ENCODE assay signal across 8 mouse cellular contexts in the genomic region with DNA sequence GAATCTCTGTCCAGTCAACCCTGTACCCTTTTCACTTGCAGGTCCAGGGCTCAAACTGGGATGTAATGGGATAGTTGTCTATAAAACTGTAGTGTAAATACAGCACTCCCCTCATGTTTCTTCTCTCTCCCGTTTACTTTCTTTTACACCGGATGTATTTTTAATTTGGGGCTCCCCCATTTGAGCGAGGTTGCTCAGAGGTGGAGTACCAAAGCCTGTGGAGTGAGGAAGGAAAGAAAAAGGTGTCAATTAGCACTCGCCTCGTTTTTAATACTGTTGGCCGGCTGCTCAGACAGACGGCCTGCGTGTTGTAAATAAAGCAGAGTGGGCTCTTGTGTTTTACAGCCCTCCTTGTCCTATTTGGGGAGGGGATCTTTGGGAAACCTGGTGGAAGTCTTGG. TPM values are rescaled to one million over a fixed set of nuclear protein-coding genes. Genes with fewer than 3 reads are reported as not detected.
DNase-seq lines count a peak whose midpoint lies in the region; ATAC-seq and TF ChIP-seq lines count a peak whose summit lies in the region.

No protein-coding gene starts in this region.

- peak overlapping the region; percentile 55 for H3K27ac ChIP-seq in heart, adult 2 months
- peak overlapping the region; percentile 7; the same call in 1 of the 2 replicates for H3K27ac ChIP-seq in thymus, adult 2 months (ENCODE audit: control insufficient read depth, insufficient read depth, low read length)
- peak overlapping the region; percentile 70 for H3K27ac ChIP-seq in liver, embryonic 13.5 days

- no peak for TF ChIP-seq CTCF in heart, adult 2 months (IDR thresholded peaks at IDR 0.05)
- no peak for TF ChIP-seq CTCF in thymus, adult 2 months (IDR thresholded peaks at IDR 0.05; ENCODE audit: borderline replicate concordance, control insufficient read depth, extremely low read depth, insufficient read depth, low read length, poor library complexity)

- no peak for ATAC-seq in liver, embryonic 13.5 days (ENCODE audit: low read depth)

- intact Hi-C loops in heart, adult 2 months (cut with DNase I) = loop anchor here (2.0 to 10.0 kb wide), 3 partner anchors 15 to 585 kb away; partner anchors contain the start of genes Acadvl, Kdm6b and Ybx2

- H3K9ac ChIP-seq in heart, adult 2 months (ENCODE audit: low read depth, low read length) = no peak overlapping the region
- H3K9ac ChIP-seq in liver, embryonic 13.5 days = no peak overlapping the region

- 82% methylated on average over 8 of the region's 8 CpGs for WGBS in heart, adult 2 months
- 89% methylated on average over 8 of the region's 8 CpGs for WGBS in thymus, adult 2 months
- WGBS in liver, embryonic 13.5 days (ENCODE audit: insufficient replicate concordance) = 84% methylated on average over 8 of the region's 8 CpGs

- H3K4me3 ChIP-seq in heart, adult 2 months = no peak overlapping the region
- H3K4me3 ChIP-seq in thymus, adult 2 months (ENCODE audit: control insufficient read depth, insufficient read depth, low read length) = no peak overlapping the region
- H3K4me3 ChIP-seq in liver, embryonic 13.5 days (replicated peaks) = peak overlapping the region; percentile 74

- no peaks in the 10 kb centered on the region for H3K9me3 ChIP-seq in liver, embryonic 13.5 days (replicated peaks)

- no peak for DNase-seq in heart, adult 2 months
- no peak for DNase-seq in heart, adult 18-20 months
- no peak for DNase-seq in thymus, adult 2 months
- DNase-seq in thymus, postnatal 36 days = no peak
- DNase-seq in liver, embryonic 13.5 days = no peak
- no peak for DNase-seq in urinary bladder, postnatal 25 days (ENCODE audit: low spot score)
- no peak for DNase-seq in ovary, postnatal 10 days (ENCODE audit: low spot score)
- no peak for DNase-seq in embryo, embryonic 9.5 days (ENCODE audit: extremely low spot score)

- no peak for TF ChIP-seq POLR2A in heart, adult 2 months (IDR thresholded peaks at IDR 0.05; ENCODE audit: insufficient read depth, low read depth, low read length)
- TF ChIP-seq POLR2A in thymus, adult 2 months (IDR thresholded peaks at IDR 0.05; ENCODE audit: control insufficient read depth, extremely low read depth, insufficient read depth, low read length, poor library complexity) = no peak

- peak overlapping the region; percentile 99 for H3K4me2 ChIP-seq in liver, embryonic 13.5 days

- peaks cover 1% of the 10 kb centered on the region for H3K4me1 ChIP-seq in heart, adult 2 months (ENCODE audit: control insufficient read depth, insufficient read depth, low read length)
- peaks cover 13% of the 10 kb centered on the region for H3K4me1 ChIP-seq in thymus, adult 2 months (replicated peaks; ENCODE audit: control insufficient read depth, insufficient read depth, low read length)
- peaks cover 75% of the 10 kb centered on the region for H3K4me1 ChIP-seq in liver, embryonic 13.5 days (replicated peaks)

- no peaks in the 10 kb centered on the region for H3K27me3 ChIP-seq in heart, adult 2 months (ENCODE audit: control insufficient read depth, insufficient read depth, low read length)
- H3K27me3 ChIP-seq in thymus, adult 2 months (ENCODE audit: control insufficient read depth, insufficient read depth, low read length) = no peaks in the 10 kb centered on the region
- no peaks in the 10 kb centered on the region for H3K27me3 ChIP-seq in liver, embryonic 13.5 days

- peaks cover 4% of the 10 kb centered on the region for H3K36me3 ChIP-seq in heart, adult 2 months (ENCODE audit: control insufficient read depth, insufficient read depth, low read length)
- H3K36me3 ChIP-seq in thymus, adult 2 months (ENCODE audit: control insufficient read depth, insufficient read depth, low read length) = peaks cover 17% of the 10 kb centered on the region
- peaks cover 31% of the 10 kb centered on the region for H3K36me3 ChIP-seq in liver, embryonic 13.5 days

- no peak for TF ChIP-seq EP300 in heart, adult 2 months (IDR thresholded peaks at IDR 0.05; ENCODE audit: insufficient read depth, low read depth, low read length)

- H3K79me2 ChIP-seq in heart, adult 2 months (replicated peaks; ENCODE audit: control insufficient read depth, insufficient read depth, low read length) = peaks cover 5% of the 10 kb centered on the region

RNA-seq across cellular contexts. Expression of gene Dvl2, which starts 0.7 kb away (rescaled TPM):
- 1 to 10 TPM; 4.1 to 4.9 TPM for total RNA-seq in heart, adult 2 months (2021)
- 6.1 and 7.4 TPM in 2 replicates for polyA plus RNA-seq in heart, adult 2 months (2012; rRNA removed)
- 1 to 10 TPM; 3.4 to 4.8 TPM for total RNA-seq in heart, adult 18-20 months (2021)
- 52.4 and 55.7 TPM in 2 replicates for polyA plus RNA-seq in thymus, adult 2 months (2012; rRNA removed)
- 6.4 and 7.4 TPM in 2 replicates for polyA plus RNA-seq in liver, embryonic 13.5 days (2015; fragmentation: Nextera tagmentation; extraction: Ambion mirVana)

RNA-seq across cellular contexts. Expression of gene Phf23, which starts 4.1 kb away (rescaled TPM):
- 10 to 100 TPM; 18.1 to 22.8 TPM for total RNA-seq in heart, adult 2 months (2021)
- polyA plus RNA-seq in heart, adult 2 months (2012; rRNA removed) = 11.5 and 17.6 TPM in 2 replicates
- 10 to 100 TPM; 18.4 to 19.7 TPM for total RNA-seq in heart, adult 18-20 months (2021)
- 36.5 and 43.4 TPM in 2 replicates for polyA plus RNA-seq in thymus, adult 2 months (2012; rRNA removed)
- polyA plus RNA-seq in liver, embryonic 13.5 days (2015; fragmentation: Nextera tagmentation; extraction: Ambion mirVana) = 29.8 and 32.7 TPM in 2 replicates

RNA-seq across cellular contexts. Expression of gene Gabarap, which starts 8.7 kb away (rescaled TPM):
- total RNA-seq in heart, adult 2 months (2021) = 100 to 1,000 TPM; 284 to 340 TPM
- polyA plus RNA-seq in heart, adult 2 months (2012; rRNA removed) = 469 and 750 TPM in 2 replicates
- total RNA-seq in heart, adult 18-20 months (2021) = 100 to 1,000 TPM; 285 to 320 TPM
- 270 and 395 TPM in 2 replicates for polyA plus RNA-seq in thymus, adult 2 months (2012; rRNA removed)
- 259 and 294 TPM in 2 replicates for polyA plus RNA-seq in liver, embryonic 13.5 days (2015; fragmentation: Nextera tagmentation; extraction: Ambion mirVana)

RNA-seq across cellular contexts. Expression of gene Acadvl, which starts 15.5 kb away (rescaled TPM):
- 1,000 to 10,000 TPM; 1,139 to 1,355 TPM for total RNA-seq in heart, adult 2 months (2021)
- polyA plus RNA-seq in heart, adult 2 months (2012; rRNA removed) = 701 and 889 TPM in 2 replicates
- total RNA-seq in heart, adult 18-20 months (2021) = 1,000 to 10,000 TPM; 1,326 to 1,372 TPM
- polyA plus RNA-seq in thymus, adult 2 months (2012; rRNA removed) = 88.5 and 110 TPM in 2 replicates
- 83.7 and 87.2 TPM in 2 replicates for polyA plus RNA-seq in liver, embryonic 13.5 days (2015; fragmentation: Nextera tagmentation; extraction: Ambion mirVana)

RNA-seq across cellular contexts. Expression of gene Dlg4, which starts 17.1 kb away (rescaled TPM):
- total RNA-seq in heart, adult 2 months (2021) = 1 to 10 TPM; 5.2 to 5.7 TPM
- 6.9 and 9.8 TPM in 2 replicates for polyA plus RNA-seq in heart, adult 2 months (2012; rRNA removed)
- total RNA-seq in heart, adult 18-20 months (2021) = 1 to 10 TPM; 5.9 to 6.8 TPM
- polyA plus RNA-seq in thymus, adult 2 months (2012; rRNA removed) = 71.7 and 72.1 TPM in 2 replicates
- 1.1 and 1.2 TPM in 2 replicates for polyA plus RNA-seq in liver, embryonic 13.5 days (2015; fragmentation: Nextera tagmentation; extraction: Ambion mirVana)

Comparison
In these comparisons a context has a peak if more than half of its experiments do, and no peak if none do; other contexts are left out.
1. H3K27ac ChIP-seq: peak in every context shown above with its lines; median percentile 70 in liver, embryonic 13.5 days; 55 in heart, adult 2 months; 7 in thymus, adult 2 months.